Mouse (Mus musculus) embryonic stem cell, embryonic (primary cell): ENCODE measurements at regions not wholly inside any gene's neighbourhood (a gene's known extent, or its start where the extent isn't known, plus 50 kb on each side); places are given as distances from the start of the nearest gene placed in this dataset.

Experiments
- CTCF ChIA-PET, 4 experiments: fragments of 300-600 bp in 2 of 4; fragments of 350-600 bp in 2 of 4; sonication (Branson Sonifier 250); formaldehyde crosslinking; loops; one replicate each; lab custom pipeline; 2022; ENCODE audit warnings: inconsistent platforms in 2 of 4; lab: Charles Lee
- POLR2A ChIA-PET, 4 experiments: fragments of 300-600 bp in 2 of 4; fragments of 350-600 bp in 2 of 4; sonication (Branson Sonifier 250); formaldehyde crosslinking; loops; one replicate each; lab custom pipeline; 2022; ENCODE audit warnings: antibody characterized with exemption in 4 of 4, inconsistent platforms in 1 of 4; lab: Charles Lee

DNA sequence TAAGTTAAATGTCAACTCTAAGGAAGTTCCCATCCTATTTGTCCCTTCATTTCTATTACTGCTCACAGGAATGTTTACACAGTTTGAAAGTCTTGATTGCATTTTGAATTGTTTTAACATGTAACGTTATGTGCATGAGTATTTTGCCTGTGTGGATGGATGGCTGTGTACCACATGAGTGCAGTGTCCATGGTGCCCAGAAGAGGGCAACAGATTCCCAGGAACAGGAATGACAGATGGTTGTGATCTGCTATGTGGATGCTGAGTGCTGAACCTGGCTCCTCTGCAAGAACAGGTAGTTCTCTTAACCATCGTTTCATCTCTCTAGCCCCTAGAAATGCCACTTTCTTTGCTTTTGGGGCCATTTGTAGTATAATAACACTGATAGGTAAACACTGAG, 597.9 kb upstream of the Zwint start:
- CTCF ChIA-PET = no interaction called here
- POLR2A ChIA-PET = no interaction called here

DNA sequence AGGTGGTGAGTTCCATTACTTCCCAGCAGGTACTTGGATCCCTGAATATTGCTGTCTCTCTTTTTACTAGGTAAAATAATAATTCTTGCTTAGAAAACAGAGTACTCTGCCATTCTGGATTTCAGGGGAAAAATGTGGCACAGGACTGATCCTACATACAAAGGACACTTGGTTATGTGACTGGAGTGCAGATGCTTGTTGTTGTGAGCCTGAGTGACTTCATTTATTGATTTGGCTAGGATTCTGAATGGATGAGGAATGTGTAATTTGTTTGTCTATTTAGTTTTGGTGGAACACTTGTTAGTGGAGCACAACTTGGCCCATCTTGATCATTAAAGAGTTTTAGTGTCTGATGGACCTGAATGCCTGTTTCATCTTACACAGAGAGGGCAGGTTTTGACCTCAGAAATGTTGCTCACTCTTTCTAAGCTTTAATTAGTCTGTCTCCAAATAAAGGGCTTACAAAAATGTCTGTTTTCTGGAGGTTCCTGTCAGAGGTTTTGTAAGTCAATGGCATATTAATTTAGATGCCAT, 583.4 kb upstream of the Zwint start:
- ChIA-PET POLR2A (no interaction called here), CTCF (no interaction called here)

DNA sequence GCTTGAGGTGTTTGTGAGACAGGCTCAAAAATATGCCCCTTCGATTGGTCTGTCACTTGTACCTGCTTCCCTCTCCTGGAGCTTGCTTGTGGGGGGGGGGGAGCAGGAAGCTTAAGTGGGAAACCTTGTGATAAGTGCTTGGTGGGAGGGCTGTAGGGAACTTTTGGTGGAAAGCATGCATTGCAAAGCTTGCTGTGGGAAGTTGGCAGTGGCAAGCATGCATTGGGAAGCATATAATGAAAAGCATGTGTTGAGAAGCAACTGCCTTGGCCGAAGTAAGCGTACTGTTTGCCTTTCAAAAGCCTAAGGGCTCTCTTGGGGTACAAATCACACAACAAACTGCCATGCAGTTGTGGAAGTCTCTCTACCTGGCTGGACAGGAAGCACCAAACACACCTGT, 576.3 kb upstream of the Zwint start:
- ChIA-PET POLR2A (no interaction called here), CTCF (no interaction called here)

- ChIA-PET POLR2A (no interaction called here), CTCF (interaction anchor here in 1 of 4 experiments (0.7 kb wide), 1 partner anchor 1797 kb away, joined by 3 read pairs; no protein-coding TSS in a partner anchor)
Observed at GRCm38 (mm10) chr10:72096951-72097350, 557.7 kb upstream of the Zwint start.

GRCm38 (mm10) chr10:72099156-72099812, 555.4 kb upstream of the Zwint start:
- POLR2A ChIA-PET = no interaction called here
- CTCF ChIA-PET = no interaction called here

DNA sequence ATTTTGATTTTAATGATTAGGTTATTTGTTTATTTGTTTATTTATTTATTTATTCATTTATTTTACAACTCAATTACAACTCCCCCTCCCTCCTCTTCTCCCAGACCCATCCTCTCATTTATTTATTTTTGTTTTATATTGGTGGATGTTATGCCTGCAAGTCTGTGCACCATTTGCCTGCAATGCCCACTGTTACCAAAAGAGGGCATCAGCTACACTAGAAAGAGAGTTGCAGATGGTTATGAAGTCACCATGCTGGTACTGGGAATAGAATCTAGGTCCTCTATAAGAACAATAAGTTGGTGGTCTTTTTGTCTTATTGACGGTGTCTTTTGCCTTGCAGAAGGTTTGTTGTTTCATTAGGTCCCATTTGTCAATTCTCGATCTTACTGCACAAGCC, 535.2 kb upstream of the Zwint start:
- CTCF ChIA-PET = interaction anchor here in 1 of 4 experiments (1.4 kb wide), 1 partner anchor 272 kb away, joined by 4 read pairs; no protein-coding TSS in a partner anchor
- POLR2A ChIA-PET = interaction anchor here in 1 of 4 experiments (0.7 kb wide), 1 partner anchor 980 kb away, joined by 4 read pairs; no protein-coding TSS in a partner anchor

DNA sequence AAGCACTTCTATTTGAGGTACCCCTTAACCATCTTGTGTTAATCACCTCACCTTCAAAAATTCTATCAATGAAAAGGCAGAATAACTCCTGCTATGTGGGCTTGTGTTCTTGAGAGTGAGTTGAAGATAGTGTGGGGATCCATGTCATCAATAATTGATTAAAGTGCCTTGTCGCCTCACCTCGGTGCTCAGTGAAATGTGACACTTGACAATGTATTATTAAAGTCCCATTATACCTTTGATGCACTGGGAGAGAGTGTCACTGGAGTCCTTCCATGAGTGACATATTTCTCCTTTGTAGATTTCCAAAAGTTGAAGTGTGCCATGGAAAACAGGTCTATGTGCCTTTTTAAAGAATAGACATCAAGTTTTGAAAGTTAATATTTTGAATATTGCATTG, 522.2 kb upstream of the Zwint start:
- ChIA-PET CTCF (no interaction called here), POLR2A (no interaction called here)
